Mouse (Mus musculus): ENCODE data around the gene Mapkap1.

DNA sequence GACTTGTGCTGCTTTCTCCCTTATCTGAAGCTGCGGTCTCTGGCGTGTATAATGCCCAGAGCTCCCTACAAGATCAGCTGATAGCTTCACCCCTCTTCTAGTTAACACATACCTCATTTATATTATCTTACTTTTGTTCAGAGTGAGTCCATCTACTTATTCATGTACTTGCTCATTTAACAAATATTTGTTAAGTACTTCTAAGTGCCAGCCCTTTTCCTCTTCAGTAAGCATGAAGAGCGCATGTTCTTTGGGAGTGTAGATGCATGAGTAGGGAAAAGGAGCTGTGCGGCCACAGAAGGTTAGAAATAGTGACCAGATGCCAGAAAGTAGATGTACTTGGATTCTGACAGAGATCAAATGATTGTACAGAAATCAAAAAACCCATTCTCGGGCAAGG lies 108.7 kb downstream of the Mapkap1 start:
- TF ChIP-seq POLR2A (IDR thresholded peaks at IDR 0.05; ENCODE audit: low read depth, low read length) (no peak), CTCF (IDR thresholded peaks at IDR 0.05; ENCODE audit: extremely low read depth, insufficient read length, insufficient replicate concordance, low read depth, low read length) (no peak)

All from small intestine, adult 2 months (tissue).